Mouse (Mus musculus) small intestine, adult 2 months (tissue): ENCODE results near the gene Tns1.

ENCODE experiments used
- CTCF ChIP-seq: fragments of 200-500 bp; IDR thresholded peaks from 2 replicates; pipeline ENCODE4 v1.5.1; 2012; ENCODE audit warnings: low read depth, mild to moderate bottlenecking, control low read depth, inconsistent platforms, low read length, moderate library complexity, mixed read lengths; ENCODE audit not compliant: insufficient replicate concordance, insufficient read length; ENCODE audit errors: extremely low read depth
- POLR2A ChIP-seq: fragments of 200-500 bp; IDR thresholded peaks from 2 replicates; pipeline ENCODE4 v1.6.1; 2012; ENCODE audit warnings: low read depth, mild to moderate bottlenecking, control low read depth, inconsistent platforms, low read length, moderate library complexity

DNA sequence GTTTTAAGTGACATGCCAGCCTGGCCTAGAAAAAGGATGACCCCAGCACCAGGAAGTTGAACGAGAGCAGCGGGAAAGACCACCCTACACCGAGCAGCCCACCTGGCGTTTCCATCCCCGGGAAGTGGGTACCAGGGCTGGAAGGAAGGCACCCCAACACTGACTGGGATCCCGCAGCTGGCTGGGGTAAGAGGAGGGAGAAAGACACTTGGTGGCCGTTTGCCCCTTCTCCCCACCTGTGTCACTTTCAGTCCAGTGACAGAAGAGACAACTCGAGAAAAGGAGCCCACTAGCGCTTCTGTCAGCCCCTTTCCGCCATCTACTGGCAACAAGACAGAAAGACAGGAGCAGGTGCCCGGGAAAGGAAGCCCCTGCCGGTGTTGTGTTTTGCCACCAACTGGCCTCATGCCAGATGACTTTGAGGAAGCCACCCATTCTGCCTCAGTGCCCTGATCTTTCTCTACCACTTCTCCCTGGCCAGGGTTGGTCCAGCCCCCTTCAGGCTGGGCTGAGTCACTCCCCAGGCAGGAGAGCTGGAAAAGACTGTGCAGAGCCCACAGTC is 823 bp upstream of the Tns1 start, which contains the start of gene Rufy4:
- TF ChIP-seq POLR2A, result no peak
- TF ChIP-seq CTCF, result peak; percentile 71; the same call in 1 of the 2 replicates
